Mouse (Mus musculus): Measurements from ENCODE around the gene Nkrf.

Nkrf gene

GRCm38 (mm10) chrX:36863766-36864608 is 38.7 kb downstream of the Nkrf start:
- DNase-seq (ENCODE audit: extremely low spot score) = peak; percentile 76

GRCm38 (mm10) chrX:36852631-36853030 is 50.1 kb downstream of the Nkrf start:
- DNase-seq (ENCODE audit: extremely low spot score) = no peak

- no peak for DNase-seq (ENCODE audit: extremely low spot score)
These were observed 55.5 kb downstream of the Nkrf start for GRCm38 (mm10) chrX:36847152-36847551.

GRCm38 (mm10) chrX:36843346-36843990 is 59.2 kb downstream of the Nkrf start:
- no peak for DNase-seq (ENCODE audit: extremely low spot score)

GRCm38 (mm10) chrX:36841698-36842097 is 61.0 kb downstream of the Nkrf start:
- DNase-seq (ENCODE audit: extremely low spot score) = no peak

GRCm38 (mm10) chrX:36839391-36839790 is 63.3 kb downstream of the Nkrf start:
- no peak for DNase-seq (ENCODE audit: extremely low spot score)
